Comparison of ENCODE assay signal across 9 mouse cellular contexts in the genomic region with DNA sequence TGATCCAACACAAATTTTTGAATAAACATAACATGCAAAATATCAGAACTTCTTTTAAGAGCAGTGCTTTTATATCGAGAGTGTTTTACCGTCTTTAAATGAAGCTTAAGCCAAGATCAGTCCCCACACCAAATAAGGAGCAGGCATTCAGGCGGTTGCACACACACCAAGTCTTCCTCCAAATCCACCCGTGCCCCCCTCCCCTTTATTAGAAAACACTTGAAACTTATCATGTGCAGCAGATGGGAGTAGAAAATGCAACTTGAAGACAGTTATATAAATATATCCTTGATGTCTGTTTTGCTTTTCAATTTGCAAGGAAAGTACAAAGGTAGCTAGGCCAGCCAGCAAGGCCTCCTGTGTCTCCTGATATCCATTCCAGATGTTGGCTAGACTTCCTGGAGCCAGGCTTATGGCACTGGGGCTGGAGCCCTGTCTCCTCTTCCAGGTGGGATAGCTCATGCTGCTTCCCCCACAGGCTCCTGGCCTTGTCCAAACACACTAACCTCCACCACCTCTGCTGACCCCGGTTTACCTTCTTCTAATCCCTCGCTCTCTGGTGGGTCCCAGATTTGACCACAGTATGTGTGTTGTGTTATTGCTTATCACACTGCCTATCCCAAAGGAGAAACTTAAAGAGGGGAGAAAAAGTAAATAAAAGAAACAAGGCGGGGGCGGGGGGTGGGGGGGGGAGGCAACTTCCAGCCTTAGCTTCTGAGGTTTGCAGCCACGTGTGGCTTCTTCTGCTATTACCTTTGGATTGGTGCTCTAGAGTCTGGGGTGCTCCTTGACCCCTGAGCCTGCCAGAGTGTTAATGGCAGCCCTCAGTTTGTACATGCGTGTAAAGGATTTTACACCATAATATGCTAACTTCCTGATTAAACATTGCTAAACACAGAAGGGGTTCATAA.
A peak's percentile ranks its signal among the peaks of the same experiment; 100 is the strongest.
DNase-seq lines count a peak whose midpoint lies in the region; ATAC-seq lines count a peak whose summit lies in the region.
"Had no signal": no experiment of that assay in that cellular context is flagged by ENCODE, and none has a peak within 500 bp of the region (broad histone marks: within the 10 kb centered on the region; RNA-seq: fewer than 3 reads in every experiment).

No protein-coding gene starts in this region.

- no peaks in the 10 kb centered on the region for H3K27me3 ChIP-seq in lung, embryonic 15.5 days
- no peaks in the 10 kb centered on the region for H3K27me3 ChIP-seq in embryonic facial prominence, embryonic 13.5 days
- no peaks in the 10 kb centered on the region for H3K27me3 ChIP-seq in heart, embryonic 13.5 days (replicated peaks)
- H3K27me3 ChIP-seq: neural tube, embryonic 13.5 days had no signal

- DNase-seq in lung, postnatal 14 days = no peak
- DNase-seq in ovary, postnatal 14 days (ENCODE audit: low spot score) = peak; percentile 13
- DNase-seq in cerebellum, adult 18-20 months = no peak
- DNase-seq: thymus, postnatal 36 days had no signal

- 25% methylated on average over 10 of the region's 10 CpGs for WGBS in lung, embryonic 15.5 days
- 28% methylated on average over 10 of the region's 10 CpGs for WGBS in embryonic facial prominence, embryonic 13.5 days
- WGBS in heart, embryonic 13.5 days = 43% methylated on average over 10 of the region's 10 CpGs

- no peak overlapping the region for H3K4me3 ChIP-seq in lung, embryonic 15.5 days
- H3K4me3 ChIP-seq in embryonic facial prominence, embryonic 13.5 days = no peak overlapping the region
- H3K4me3 ChIP-seq in heart, embryonic 13.5 days = no peak overlapping the region
- H3K4me3 ChIP-seq: neural tube, embryonic 13.5 days had no signal

- no peaks in the 10 kb centered on the region for H3K36me3 ChIP-seq in lung, embryonic 15.5 days
- no peaks in the 10 kb centered on the region for H3K36me3 ChIP-seq in embryonic facial prominence, embryonic 13.5 days
- H3K36me3 ChIP-seq in heart, embryonic 13.5 days = no peaks in the 10 kb centered on the region
- H3K36me3 ChIP-seq: neural tube, embryonic 13.5 days had no signal

- H3K4me2 ChIP-seq in lung, embryonic 15.5 days = no peak overlapping the region
- H3K4me2 ChIP-seq in embryonic facial prominence, embryonic 13.5 days = no peak overlapping the region
- no peak overlapping the region for H3K4me2 ChIP-seq in heart, embryonic 13.5 days
- H3K4me2 ChIP-seq: neural tube, embryonic 13.5 days had no signal

- H3K9ac ChIP-seq in lung, embryonic 15.5 days = no peak overlapping the region
- H3K9ac ChIP-seq in embryonic facial prominence, embryonic 13.5 days = no peak overlapping the region
- no peak overlapping the region for H3K9ac ChIP-seq in heart, embryonic 13.5 days
- H3K9ac ChIP-seq: neural tube, embryonic 13.5 days had no signal

- no peak overlapping the region for H3K27ac ChIP-seq in lung, embryonic 15.5 days
- peak overlapping the region; percentile 81 for H3K27ac ChIP-seq in embryonic facial prominence, embryonic 13.5 days
- peak overlapping the region; percentile 64 for H3K27ac ChIP-seq in heart, embryonic 13.5 days (replicated peaks)
- H3K27ac ChIP-seq: neural tube, embryonic 13.5 days had no signal

- ATAC-seq in lung, embryonic 15.5 days (ENCODE audit: borderline replicate concordance, extremely low read depth, low FRiP score, low TSS enrichment) = 0 out of 2 replicates have a peak, but pooled peaks have one; percentile 14
- peak; percentile 82; the same call in 1 of the 2 replicates for ATAC-seq in embryonic facial prominence, embryonic 13.5 days (ENCODE audit: insufficient number of reproducible peaks, insufficient read depth, low FRiP score, low TSS enrichment, low read depth)
- ATAC-seq in heart, embryonic 13.5 days (ENCODE audit: extremely low read depth, insufficient number of reproducible peaks, low FRiP score, low TSS enrichment) = no peak
- ATAC-seq in megakaryocyte, adult 5-6 weeks (ENCODE audit: poor library complexity, severe bottlenecking) = no peak

- peaks cover 5% of the 10 kb centered on the region; the same call in 1 of the 2 replicates for H3K4me1 ChIP-seq in lung, embryonic 15.5 days
- peaks cover 47% of the 10 kb centered on the region for H3K4me1 ChIP-seq in embryonic facial prominence, embryonic 13.5 days
- peaks cover 39% of the 10 kb centered on the region for H3K4me1 ChIP-seq in heart, embryonic 13.5 days
- H3K4me1 ChIP-seq: neural tube, embryonic 13.5 days had no signal

- no peaks in the 10 kb centered on the region for H3K9me3 ChIP-seq in lung, embryonic 15.5 days
- no peaks in the 10 kb centered on the region for H3K9me3 ChIP-seq in embryonic facial prominence, embryonic 13.5 days
- H3K9me3 ChIP-seq in heart, embryonic 13.5 days = no peaks in the 10 kb centered on the region
- H3K9me3 ChIP-seq: neural tube, embryonic 13.5 days had no signal

Comparison
In these comparisons a context has a peak if more than half of its experiments do, and no peak if none do; other contexts are left out.
1. ATAC-seq: peak in lung, embryonic 15.5 days (single experiment) and embryonic facial prominence, embryonic 13.5 days (single experiment); none in heart, embryonic 13.5 days (single experiment) and megakaryocyte, adult 5-6 weeks (single experiment).